8 mouse cellular contexts compared by ENCODE assay signal in genomic region chr9:31688398-31688705, GRCm38 (mm10).
DNase-seq lines count a peak whose midpoint lies in the region; ATAC-seq and TF ChIP-seq lines count a peak whose summit lies in the region.
"Had no signal": no experiment of that assay in that cellular context is flagged by ENCODE, and none has a peak within 500 bp of the region (broad histone marks: within the 10 kb centered on the region; RNA-seq: fewer than 3 reads in every experiment).

No protein-coding gene starts in this region.

- no peaks in the 10 kb centered on the region for H3K9me3 ChIP-seq in lung, postnatal 0 days (ENCODE audit: low read length)
- no peaks in the 10 kb centered on the region for H3K9me3 ChIP-seq in forebrain, postnatal 0 days (ENCODE audit: low read length)
- H3K9me3 ChIP-seq in liver, embryonic 12.5 days (replicated peaks): no peaks in the 10 kb centered on the region

- peak overlapping the region; percentile 14; the same call in 1 of the 2 replicates for H3K4me3 ChIP-seq in lung, postnatal 0 days (ENCODE audit: low read depth, low read length)
- no peak overlapping the region for H3K4me3 ChIP-seq in forebrain, postnatal 0 days (ENCODE audit: low read depth, low read length)
- H3K4me3 ChIP-seq in liver, embryonic 12.5 days: no peak overlapping the region

- ATAC-seq in lung, postnatal 0 days: no peak
- no peak for ATAC-seq in forebrain, postnatal 0 days
- no peak for ATAC-seq in liver, embryonic 12.5 days

- no peak for DNase-seq in lung, postnatal 0 days (ENCODE audit: low spot score)
- DNase-seq in lung, postnatal 4 days: no peak
- no peak for DNase-seq in forebrain, postnatal 0 days
- no peak for DNase-seq in retina, embryonic 14.5 days (ENCODE audit: low spot score)
- no peak for DNase-seq in urinary bladder, postnatal 36 days (ENCODE audit: low spot score in 2 of 2)
- no peak for DNase-seq in cerebellum, adult 18-20 months
- DNase-seq: cerebellum, adult 9-11 months had no signal

- H3K27me3 ChIP-seq in lung, postnatal 0 days (replicated peaks; ENCODE audit: insufficient read depth, low read length): no peaks in the 10 kb centered on the region
- H3K27me3 ChIP-seq in forebrain, postnatal 0 days (ENCODE audit: insufficient read depth, low read length): no peaks in the 10 kb centered on the region
- H3K27me3 ChIP-seq in liver, embryonic 12.5 days (replicated peaks): 0 out of 2 replicates have a peak, but pooled peaks cover 16% of the 10 kb centered on the region

- H3K4me2 ChIP-seq in lung, postnatal 0 days (replicated peaks; ENCODE audit: low read depth, low read length): peak overlapping the region; percentile 38; the same call in 1 of the 2 replicates
- H3K4me2 ChIP-seq in forebrain, postnatal 0 days (ENCODE audit: low read depth): peak overlapping the region; percentile 37
- H3K4me2 ChIP-seq in liver, embryonic 12.5 days: 0 out of 2 replicates have a peak overlapping the region, but pooled peaks have one; percentile 13

- no peak overlapping the region for H3K27ac ChIP-seq in lung, postnatal 0 days (ENCODE audit: low read length)
- no peak overlapping the region for H3K27ac ChIP-seq in forebrain, postnatal 0 days (ENCODE audit: low read depth, low read length)
- no peak overlapping the region for H3K27ac ChIP-seq in liver, embryonic 12.5 days

- 3% methylated on average over 3 of the region's 3 CpGs for WGBS in lung, postnatal 0 days
- WGBS in forebrain, postnatal 0 days: 8% methylated on average over 3 of the region's 3 CpGs
- WGBS in liver, embryonic 12.5 days (ENCODE audit: insufficient replicate concordance): 14% methylated on average over 3 of the region's 3 CpGs

- TF ChIP-seq CTCF in lung, postnatal 0 days (IDR thresholded peaks at IDR 0.05): no peak
- TF ChIP-seq CTCF in forebrain, postnatal 0 days (IDR thresholded peaks at IDR 0.05; ENCODE audit: low read depth): no peak

- H3K9ac ChIP-seq in lung, postnatal 0 days (replicated peaks; ENCODE audit: low read depth): no peak overlapping the region
- no peak overlapping the region for H3K9ac ChIP-seq in forebrain, postnatal 0 days
- no peak overlapping the region for H3K9ac ChIP-seq in liver, embryonic 12.5 days

- H3K4me1 ChIP-seq in lung, postnatal 0 days (ENCODE audit: insufficient read depth, low read depth, low read length): peaks cover 2% of the 10 kb centered on the region; the same call in 1 of the 2 replicates
- H3K4me1 ChIP-seq in forebrain, postnatal 0 days (ENCODE audit: insufficient read depth): 0 out of 2 replicates have a peak, but pooled peaks cover 4% of the 10 kb centered on the region
- 0 out of 2 replicates have a peak, but pooled peaks cover 2% of the 10 kb centered on the region for H3K4me1 ChIP-seq in liver, embryonic 12.5 days

- no peaks in the 10 kb centered on the region for H3K36me3 ChIP-seq in lung, postnatal 0 days (ENCODE audit: insufficient read depth, low read length)
- H3K36me3 ChIP-seq in forebrain, postnatal 0 days (ENCODE audit: insufficient read depth): no peaks in the 10 kb centered on the region
- no peaks in the 10 kb centered on the region for H3K36me3 ChIP-seq in liver, embryonic 12.5 days

- no peak for TF ChIP-seq EP300 in lung, postnatal 0 days (IDR thresholded peaks at IDR 0.05)
